Mouse (Mus musculus): ENCODE data around the gene Olfr688. TPM values are rescaled to one million over a fixed set of nuclear protein-coding genes. Genes with fewer than 3 reads are reported as not detected.

Olfr688 gene
- total and polyA plus RNA-seq, 3 experiments, result not detected

DNA sequence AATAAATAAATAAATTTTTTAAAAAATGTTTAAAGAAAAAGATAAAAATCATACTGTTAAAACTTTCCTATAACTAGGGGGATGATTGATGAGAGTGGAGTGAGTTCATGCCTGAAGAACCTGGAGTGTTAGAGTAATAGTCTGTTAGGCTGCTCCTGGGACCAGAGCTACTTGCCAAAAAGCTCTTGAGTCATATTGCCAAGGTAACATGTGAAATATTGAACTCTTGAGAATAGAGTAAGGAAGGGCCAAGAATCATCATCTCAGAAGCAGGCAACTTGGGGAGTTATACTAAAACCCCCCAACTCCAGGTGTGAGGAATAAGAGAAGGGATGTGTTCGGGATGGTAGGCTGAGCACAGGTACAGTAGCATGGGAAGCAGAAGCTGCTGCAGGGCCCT lies 23.0 kb downstream of the Olfr688 start, which contains the start of gene Olfr689:
Olfr689 (plus strand) TSS at position 301 of the 400 bp plus-strand sequence.
- no peak within 1 kb of the TSS for H3K4me3 ChIP-seq (ENCODE audit: control insufficient read depth in 1 of 2, insufficient read depth in 1 of 2, low read depth in 2 of 2, low read length in 2 of 2)
- no peaks in the 10 kb centered on the region for H3K27me3 ChIP-seq (ENCODE audit: control insufficient read depth in 1 of 2, insufficient read depth in 2 of 2, low read length in 2 of 2)
- no peaks in the 10 kb centered on the region for H3K4me1 ChIP-seq (ENCODE audit: control insufficient read depth in 1 of 2, insufficient read depth in 2 of 2, low read length in 2 of 2)
- no peak within 1 kb of the TSS for H3K27ac ChIP-seq (ENCODE audit: control insufficient read depth, low read depth, low read length)
- H3K36me3 ChIP-seq (ENCODE audit: control insufficient read depth in 1 of 2, insufficient read depth in 2 of 2, low read length in 2 of 2), result no peaks in the 10 kb centered on the region
- H3K9me3 ChIP-seq (replicated peaks; ENCODE audit: insufficient read depth, low read length), result no peaks in the 10 kb centered on the region
- TF ChIP-seq GABPA (IDR thresholded peaks at IDR 0.05; ENCODE audit: low read depth, low read length) (no peak), RCOR1 (IDR thresholded peaks at IDR 0.05; ENCODE audit: low read depth, low read length) (no peak), ELF1 (IDR thresholded peaks at IDR 0.05; ENCODE audit: low read depth, low read length) (no peak), NRF1 (IDR thresholded peaks at IDR 0.05; ENCODE audit: insufficient read depth, low read depth, low read length, poor library complexity, severe bottlenecking) (no peak), CHD2 (IDR thresholded peaks at IDR 0.05; ENCODE audit: low read length) (no peak), JUND (IDR thresholded peaks at IDR 0.05; ENCODE audit: low read depth, low read length) (no peak), POLR2AphosphoS5 (IDR thresholded peaks at IDR 0.05; ENCODE audit: borderline replicate concordance, low read depth, low read length) (no peak), MYC (IDR thresholded peaks at IDR 0.05; ENCODE audit: low read depth, low read length) (no peak), MXI1 (IDR thresholded peaks at IDR 0.05; ENCODE audit: low read depth, low read length) (no peak), KAT2A (conservative IDR thresholded peaks at IDR 0.05; ENCODE audit: low read depth, low read length) (no peak), ZMIZ1 (IDR thresholded peaks at IDR 0.05; ENCODE audit: low read depth, low read length) (no peak), BHLHE40 (IDR thresholded peaks at IDR 0.05; ENCODE audit: borderline replicate concordance, low read depth, low read length) (no peak), GATA1 (IDR thresholded peaks at IDR 0.05; ENCODE audit: low read depth, low read length) (no peak), MAZ (IDR thresholded peaks at IDR 0.05; ENCODE audit: low read depth, low read length) (no peak), RAD21 (IDR thresholded peaks at IDR 0.05; ENCODE audit: low read depth, low read length) (no peak)
- no peak for DNase-seq (ENCODE audit: low read depth, low spot score)
- H3K9ac ChIP-seq (ENCODE audit: control insufficient read depth, low read depth, low read length, poor library complexity, severe bottlenecking), result no peak within 1 kb of the TSS
- H3K79me2 ChIP-seq (ENCODE audit: control insufficient read depth, insufficient read depth, low read length, poor library complexity), result no peaks in the 10 kb centered on the region

DNA sequence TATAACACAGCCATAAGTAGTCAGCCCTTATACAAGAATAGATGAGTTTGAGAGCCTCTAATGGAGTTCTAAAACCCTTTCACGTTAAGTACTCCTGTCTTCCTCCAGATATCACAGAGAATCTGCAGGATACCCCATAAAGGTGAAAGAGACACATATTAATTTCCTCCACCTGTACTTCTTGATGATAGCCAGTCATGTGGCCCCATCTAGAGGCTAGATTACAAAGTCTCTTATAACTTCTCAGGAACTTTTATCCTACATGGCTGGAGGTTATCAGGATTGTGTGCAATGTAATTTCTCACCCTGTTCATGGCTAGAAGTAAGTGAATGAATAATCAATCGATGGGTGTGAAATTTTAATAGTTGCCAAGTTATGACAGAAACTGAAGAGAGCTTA lies 37.4 kb downstream of the Olfr688 start:
- H3K4me1 ChIP-seq (ENCODE audit: control insufficient read depth in 1 of 2, insufficient read depth in 2 of 2, low read length in 2 of 2), result no peaks in the 10 kb centered on the region
- H3K9ac ChIP-seq (ENCODE audit: control insufficient read depth, low read depth, low read length, poor library complexity, severe bottlenecking), result no peak overlapping the region
- H3K9me3 ChIP-seq (replicated peaks; ENCODE audit: insufficient read depth, low read length), result no peaks in the 10 kb centered on the region
- TF ChIP-seq MEF2A (IDR thresholded peaks at IDR 0.05; ENCODE audit: extremely low read depth, insufficient replicate concordance, low read depth, low read length, poor library complexity, severe bottlenecking), result no peak
- no peak for TF ChIP-seq ELF1 (IDR thresholded peaks at IDR 0.05; ENCODE audit: low read depth, low read length)
- TF ChIP-seq SIN3A (IDR thresholded peaks at IDR 0.05; ENCODE audit: low read length), result no peak
- no peak for TF ChIP-seq HCFC1 (IDR thresholded peaks at IDR 0.05; ENCODE audit: low read depth, low read length)
- TF ChIP-seq KAT2A (conservative IDR thresholded peaks at IDR 0.05; ENCODE audit: low read depth, low read length), result no peak
- TF ChIP-seq MAFK (IDR thresholded peaks at IDR 0.05; ENCODE audit: borderline replicate concordance, low read depth, low read length), result no peak
- no peak for TF ChIP-seq NRF1 (IDR thresholded peaks at IDR 0.05; ENCODE audit: insufficient read depth, low read depth, low read length, poor library complexity, severe bottlenecking)
- no peak for TF ChIP-seq NELFE (IDR thresholded peaks at IDR 0.05; ENCODE audit: low read depth, low read length)
- no peak for TF ChIP-seq UBTF (IDR thresholded peaks at IDR 0.05; ENCODE audit: borderline replicate concordance, insufficient read depth, low read depth, low read length)
- TF ChIP-seq ZKSCAN1 (IDR thresholded peaks at IDR 0.05; ENCODE audit: low read depth, low read length), result no peak
- no peak for TF ChIP-seq ETS1 (IDR thresholded peaks at IDR 0.05; ENCODE audit: low read depth, low read length)
- TF ChIP-seq POLR2AphosphoS5 (IDR thresholded peaks at IDR 0.05; ENCODE audit: borderline replicate concordance, low read depth, low read length), result no peak
- no peak for TF ChIP-seq ZC3H11A (IDR thresholded peaks at IDR 0.05; ENCODE audit: low read depth, low read length)
- no peak for TF ChIP-seq MYC (IDR thresholded peaks at IDR 0.05; ENCODE audit: low read depth, low read length)
- no peak for TF ChIP-seq E2F4 (IDR thresholded peaks at IDR 0.05; ENCODE audit: borderline replicate concordance, low read depth, low read length)
- TF ChIP-seq CHD2 (IDR thresholded peaks at IDR 0.05; ENCODE audit: low read length), result no peak
- no peak for TF ChIP-seq POLR2AphosphoS2 (IDR thresholded peaks at IDR 0.05; ENCODE audit: low read length)
- no peak for TF ChIP-seq MYB (IDR thresholded peaks at IDR 0.05; ENCODE audit: low read depth, low read length)
- no peak for TF ChIP-seq TCF12 (IDR thresholded peaks at IDR 0.05; ENCODE audit: low read depth, low read length)
- no peak for TF ChIP-seq USF1 (IDR thresholded peaks at IDR 0.05; ENCODE audit: low read depth, low read length)
- no peak for DNase-seq (ENCODE audit: low read depth, low spot score)
- no peak overlapping the region for H3K4me3 ChIP-seq (ENCODE audit: control insufficient read depth in 1 of 2, insufficient read depth in 1 of 2, low read depth in 2 of 2, low read length in 2 of 2)
- H3K79me2 ChIP-seq (ENCODE audit: control insufficient read depth, insufficient read depth, low read length, poor library complexity), result no peaks in the 10 kb centered on the region
- H3K27ac ChIP-seq (ENCODE audit: control insufficient read depth, low read depth, low read length), result no peak overlapping the region
- H3K27me3 ChIP-seq (ENCODE audit: control insufficient read depth in 1 of 2, insufficient read depth in 2 of 2, low read length in 2 of 2), result no peaks in the 10 kb centered on the region
- H3K36me3 ChIP-seq (ENCODE audit: control insufficient read depth in 1 of 2, insufficient read depth in 2 of 2, low read length in 2 of 2), result no peaks in the 10 kb centered on the region
